Mouse (Mus musculus) limb, embryonic 13.5 days (tissue): ENCODE measurements around the gene Gm14085. TPM values are rescaled to one million over a fixed set of nuclear protein-coding genes. Genes with fewer than 3 reads are reported as not detected.
A peak's percentile ranks its signal among the peaks of the same experiment; 100 is the strongest.
"Not testable (repeated sequence)": the region's sequence is repeated elsewhere in the genome, so short reads cannot be mapped to it uniquely, and the experiment has no call there.

Experiments
- ATAC-seq: fragments of 200-750 bp; cut with Nextera tagmentation; 2 replicates; pipeline ENCODE4 v1.8.0; 2017; ENCODE audit warnings: low read depth, moderate number of reproducible peaks, moderate TSS enrichment; ENCODE audit not compliant: low FRiP score
- H3K27ac ChIP-seq: fragments of 300-500 bp; sonication (generic); 2 replicates; pipeline ENCODE4 v1.5.1; 2015; ENCODE audit warnings: inconsistent platforms, mild to moderate bottlenecking, moderate library complexity
- H3K27me3 ChIP-seq: fragments of 300-500 bp; sonication (generic); 2 replicates; pipeline ENCODE4 v1.6.1; 2015; ENCODE audit warnings: mild to moderate bottlenecking, inconsistent platforms
- H3K36me3 ChIP-seq: fragments of 300-500 bp; sonication (generic); 2 replicates; pipeline ENCODE4 v1.6.1; 2015; ENCODE audit warnings: inconsistent platforms, mild to moderate bottlenecking, moderate library complexity
- H3K4me1 ChIP-seq: fragments of 300-500 bp; sonication (generic); 2 replicates; pipeline ENCODE4 v1.6.1; 2015; ENCODE audit warnings: inconsistent platforms
- H3K4me2 ChIP-seq: fragments of 300-500 bp; sonication (generic); replicated peaks from 2 replicates; pipeline ENCODE4 v1.6.1; 2015; ENCODE audit warnings: inconsistent platforms, mild to moderate bottlenecking, moderate library complexity
- H3K4me3 ChIP-seq: fragments of 300-500 bp; sonication (generic); 2 replicates; pipeline ENCODE4 v1.5.1; 2015; ENCODE audit warnings: moderate library complexity, mild to moderate bottlenecking, inconsistent platforms
- H3K9ac ChIP-seq: fragments of 300-500 bp; sonication (generic); 2 replicates; pipeline ENCODE4 v1.6.1; 2015; ENCODE audit warnings: mild to moderate bottlenecking, inconsistent platforms
- H3K9me3 ChIP-seq: fragments of 300-500 bp; sonication (generic); 2 replicates; pipeline ENCODE4 v1.6.1; 2016; ENCODE audit warnings: inconsistent platforms
- WGBS: fragments of 180-500 bp; shearing (Covaris S2); methylation state at CpG from one replicate; pipeline ENCODE4 v1.1.7; 2015; 5-methylcytosine and 5-hydroxymethylcytosine counted together
- polyA plus RNA-seq: library from polyadenylated mRNA; unstranded; fragments of >200 nt; fragmentation: Nextera tagmentation; extraction: Ambion mirVana; gene quantifications from 2 replicates; pipeline ENCODE4 v1.2.1, GENCODE M21; 2015

The Gm14085 gene
- polyA plus RNA-seq, result not detected in 2 replicates

- Histone ChIP-seq H3K9me3 (no peaks in the 10 kb centered on the region), H3K27me3 (no peaks in the 10 kb centered on the region), H3K4me2 (no peak within 1 kb of the TSS), H3K9ac (no peak within 1 kb of the TSS), H3K4me3 (no peak within 1 kb of the TSS), H3K4me1 (no peaks in the 10 kb centered on the region), H3K27ac (no peak within 1 kb of the TSS), H3K36me3 (no peaks in the 10 kb centered on the region)
- no peak for ATAC-seq
- WGBS, result 90% methylated on average over 1 of the region's 1 CpGs
These were observed at the start of gene Gm14085 for GRCm38 (mm10) chr2:122484641-122485040. Gene Gm14085 (plus strand): TSS chr2:122484941.

- not testable (repeated sequence) for H3K4me1 ChIP-seq, H3K9ac ChIP-seq, H3K4me3 ChIP-seq, H3K9me3 ChIP-seq, H3K4me2 ChIP-seq, ATAC-seq, H3K27me3 ChIP-seq, H3K27ac ChIP-seq, H3K36me3 ChIP-seq
- 88% methylated on average over 5 of the region's 5 CpGs for WGBS
These were observed 45.8 kb upstream of the Gm14085 start for GRCm38 (mm10) chr2:122438706-122439482.

DNA sequence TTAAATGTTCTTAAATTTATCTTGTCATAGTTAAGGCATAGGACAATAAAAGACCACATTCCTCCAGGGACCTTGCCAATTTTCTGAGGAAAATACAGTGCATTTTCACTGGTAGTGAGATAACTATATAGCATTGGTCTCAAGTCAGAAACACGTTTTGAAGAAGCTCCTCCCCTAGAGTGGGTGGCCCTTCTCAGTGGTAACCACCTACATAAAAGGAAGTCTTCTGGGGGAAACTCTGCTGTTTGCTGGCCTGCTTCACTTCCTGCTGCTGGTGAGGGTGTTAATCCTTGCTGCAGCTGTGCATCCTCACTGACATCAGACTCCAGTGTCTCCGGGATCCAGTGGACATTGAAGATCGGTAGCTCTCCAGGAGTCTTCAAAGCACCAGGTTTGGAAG, 44.2 kb upstream of the Gm14085 start:
- H3K4me1 ChIP-seq, result not testable (repeated sequence)
- 49% methylated on average over 3 of the region's 3 CpGs for WGBS

DNA sequence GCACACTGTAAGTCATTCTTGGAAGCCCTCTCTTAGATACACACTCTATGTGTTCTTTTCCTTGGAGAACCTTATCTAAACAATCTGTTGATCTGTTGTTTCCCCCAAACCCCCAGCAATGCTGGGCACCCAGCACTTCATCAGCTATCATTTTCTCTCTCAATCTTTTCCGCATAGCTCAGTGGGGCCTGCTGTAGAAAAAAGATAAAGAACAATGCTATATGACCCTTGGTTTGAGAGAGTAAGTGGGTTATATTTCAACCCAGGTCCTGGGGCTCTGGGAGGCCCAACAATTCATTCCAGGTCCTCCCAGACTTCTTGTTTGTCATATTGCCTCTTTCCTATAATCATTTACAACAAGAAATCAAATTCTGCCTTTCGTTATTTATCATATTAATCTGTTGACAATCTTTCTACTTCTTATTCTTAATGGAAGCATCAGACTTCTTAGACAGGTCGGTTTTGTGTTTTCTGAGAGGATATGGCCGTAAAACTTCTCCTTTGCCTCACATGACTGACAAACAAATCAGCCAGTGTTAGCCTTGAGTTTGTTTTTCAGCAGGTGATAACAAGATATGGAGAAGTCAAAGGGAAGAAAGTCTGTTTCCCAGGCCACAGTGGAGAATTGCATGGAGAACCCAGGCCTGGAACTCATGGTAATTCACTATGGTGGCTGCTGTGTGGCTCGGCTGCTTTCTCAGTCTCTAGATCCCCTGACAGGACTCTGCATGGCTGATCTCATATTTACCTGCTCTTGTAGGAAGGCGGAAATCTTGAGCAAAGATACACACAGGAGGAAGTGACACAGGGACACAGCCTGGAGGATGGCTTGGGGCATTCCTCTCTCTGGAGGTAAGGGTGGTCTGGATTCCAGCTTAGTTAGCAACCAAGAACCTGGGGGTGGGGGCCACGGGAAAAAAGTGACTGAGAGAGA, 43.5 kb upstream of the Gm14085 start:
- no peak for ATAC-seq
- Histone ChIP-seq H3K4me2 (no peak overlapping the region), H3K27me3 (no peaks in the 10 kb centered on the region), H3K4me1 (no peaks in the 10 kb centered on the region), H3K9me3 (no peaks in the 10 kb centered on the region), H3K9ac (no peak overlapping the region), H3K27ac (no peak overlapping the region), H3K36me3 (no peaks in the 10 kb centered on the region), H3K4me3 (no peak overlapping the region)
- WGBS, result 85% methylated on average over 7 of the region's 7 CpGs

More for the DNA sequence above, 44.2 kb upstream of the Gm14085 start:
- H3K27ac ChIP-seq, H3K4me2 ChIP-seq, ATAC-seq, H3K36me3 ChIP-seq, H3K9me3 ChIP-seq, H3K9ac ChIP-seq, H3K27me3 ChIP-seq, H3K4me3 ChIP-seq: not testable (repeated sequence)

- no peak overlapping the region for H3K4me3 ChIP-seq
- H3K27ac ChIP-seq, result no peak overlapping the region
- ATAC-seq, result no peak
- H3K4me2 ChIP-seq, result no peak overlapping the region
- H3K27me3 ChIP-seq, result no peaks in the 10 kb centered on the region
- H3K36me3 ChIP-seq, result no peaks in the 10 kb centered on the region
- no peaks in the 10 kb centered on the region for H3K4me1 ChIP-seq
- no peak overlapping the region for H3K9ac ChIP-seq
- WGBS, result 86% methylated on average over 4 of the region's 4 CpGs
- H3K9me3 ChIP-seq, result no peaks in the 10 kb centered on the region
These were observed 34.4 kb upstream of the Gm14085 start for GRCm38 (mm10) chr2:122450351-122450750.

DNA sequence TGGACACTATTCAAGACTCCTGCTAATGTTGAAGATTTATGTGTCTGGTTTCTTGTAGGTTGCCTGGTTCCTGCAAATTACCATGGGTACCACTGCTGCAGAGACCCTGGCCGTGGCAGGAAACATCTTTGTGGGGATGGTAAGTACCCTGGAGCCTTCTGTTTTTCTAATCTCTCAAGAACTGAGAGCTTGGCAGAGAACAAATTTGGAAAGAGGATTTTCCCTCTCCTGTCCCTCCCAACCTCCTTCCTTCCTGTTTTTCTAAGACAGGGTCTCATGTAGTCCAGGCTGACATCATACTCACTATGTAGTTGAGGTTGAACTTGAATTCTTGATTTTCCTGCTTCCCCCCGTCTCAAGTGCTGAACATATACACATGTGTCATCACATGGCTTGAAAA, 32.3 kb upstream of the Gm14085 start:
- Histone ChIP-seq H3K4me1 (no peaks in the 10 kb centered on the region), H3K4me2 (no peak overlapping the region), H3K4me3 (no peak overlapping the region), H3K36me3 (no peaks in the 10 kb centered on the region), H3K9me3 (no peaks in the 10 kb centered on the region), H3K27me3 (no peaks in the 10 kb centered on the region), H3K27ac (no peak overlapping the region), H3K9ac (no peak overlapping the region)
- no peak for ATAC-seq
- WGBS, result 53% methylated on average over 2 of the region's 2 CpGs

GRCm38 (mm10) chr2:122466901-122467300, 17.8 kb upstream of the Gm14085 start:
- H3K4me3 ChIP-seq, result peak overlapping the region; percentile 56
- no peaks in the 10 kb centered on the region for H3K27me3 ChIP-seq
- H3K36me3 ChIP-seq, result no peaks in the 10 kb centered on the region
- peak overlapping the region; percentile 93 for H3K4me2 ChIP-seq
- ATAC-seq, result no peak
- H3K9ac ChIP-seq, result peak overlapping the region; percentile 67
- WGBS, result 24% methylated on average over 11 of the region's 11 CpGs
- no peak overlapping the region for H3K27ac ChIP-seq
- H3K4me1 ChIP-seq, result peaks cover 6% of the 10 kb centered on the region
- H3K9me3 ChIP-seq, result no peaks in the 10 kb centered on the region

- Histone ChIP-seq H3K36me3 (no peaks in the 10 kb centered on the region), H3K27ac (no peak overlapping the region), H3K27me3 (no peaks in the 10 kb centered on the region), H3K4me3 (peak overlapping the region; percentile 56), H3K9me3 (no peaks in the 10 kb centered on the region), H3K4me1 (peaks cover 6% of the 10 kb centered on the region), H3K4me2 (peak overlapping the region; percentile 93), H3K9ac (peak overlapping the region; percentile 67)
- WGBS, result 1% methylated on average over 46 of the region's 46 CpGs
- peak; percentile 100 for ATAC-seq
These were observed 17.3 kb upstream of the Gm14085 start for GRCm38 (mm10) chr2:122467351-122468013.

- Histone ChIP-seq H3K9me3 (no peaks in the 10 kb centered on the region), H3K27me3 (no peaks in the 10 kb centered on the region), H3K9ac (no peak overlapping the region), H3K4me1 (peaks cover 6% of the 10 kb centered on the region), H3K27ac (no peak overlapping the region), H3K4me2 (no peak overlapping the region), H3K36me3 (no peaks in the 10 kb centered on the region), H3K4me3 (no peak overlapping the region)
- WGBS, result 95% methylated on average over 3 of the region's 3 CpGs
- ATAC-seq, result no peak
These were observed 15.5 kb upstream of the Gm14085 start for GRCm38 (mm10) chr2:122469221-122469620.

- Histone ChIP-seq H3K4me3 (no peak overlapping the region), H3K9me3 (no peaks in the 10 kb centered on the region), H3K4me1 (no peaks in the 10 kb centered on the region), H3K9ac (no peak overlapping the region), H3K27ac (no peak overlapping the region), H3K4me2 (no peak overlapping the region), H3K36me3 (no peaks in the 10 kb centered on the region), H3K27me3 (no peaks in the 10 kb centered on the region)
- ATAC-seq, result no peak
These were observed 8.2 kb upstream of the Gm14085 start for GRCm38 (mm10) chr2:122476585-122476984.

- not testable (repeated sequence) for H3K4me1 ChIP-seq
- 73% methylated on average over 1 of the region's 1 CpGs for WGBS
These were observed 954 bp upstream of the Gm14085 start for GRCm38 (mm10) chr2:122483787-122484186.

GRCm38 (mm10) chr2:122485654-122486053, 913 bp downstream of the Gm14085 start:
- not testable (repeated sequence) for H3K27me3 ChIP-seq, H3K27ac ChIP-seq, H3K4me2 ChIP-seq, H3K36me3 ChIP-seq, H3K9me3 ChIP-seq, H3K9ac ChIP-seq, H3K4me3 ChIP-seq, H3K4me1 ChIP-seq, ATAC-seq
- 70% methylated on average over 3 of the region's 3 CpGs for WGBS

More at GRCm38 (mm10) chr2:122483787-122484186, 954 bp upstream of the Gm14085 start:
- H3K27me3 ChIP-seq, H3K4me2 ChIP-seq, H3K4me3 ChIP-seq, H3K27ac ChIP-seq, H3K9me3 ChIP-seq, H3K9ac ChIP-seq, ATAC-seq, H3K36me3 ChIP-seq: not testable (repeated sequence)
